Mouse (Mus musculus) hindbrain, embryonic 10.5 days (tissue): Measurements from ENCODE around the gene Casz1. TPM values are rescaled to one million over a fixed set of nuclear protein-coding genes. Genes with fewer than 3 reads are reported as not detected.
A peak's percentile ranks its signal among the peaks of the same experiment; 100 is the strongest.

ENCODE experiments used
- DNase-seq: peaks from one replicate; pipeline ENCODE4 v3.0.0-alpha.2; 2017; ENCODE audit warnings: low spot score
- H3K27ac ChIP-seq: fragments of 300-500 bp; sonication (generic); 2 replicates; pipeline ENCODE4 v1.5.1; 2016; ENCODE audit warnings: mild to moderate bottlenecking, moderate library complexity
- H3K27me3 ChIP-seq: fragments of 300-500 bp; sonication (generic); 2 replicates; pipeline ENCODE4 v1.6.1; 2016; ENCODE audit warnings: mild to moderate bottlenecking; ENCODE audit not compliant: poor library complexity, insufficient read depth, severe bottlenecking
- H3K36me3 ChIP-seq: fragments of 300-500 bp; sonication (generic); 2 replicates; pipeline ENCODE4 v1.6.1; 2016; ENCODE audit warnings: mild to moderate bottlenecking, moderate library complexity
- H3K4me1 ChIP-seq: fragments of 300-500 bp; sonication (generic); replicated peaks from 2 replicates; pipeline ENCODE4 v1.6.1; 2016; ENCODE audit warnings: mild to moderate bottlenecking
- H3K4me3 ChIP-seq: fragments of 300-500 bp; sonication (generic); 2 replicates; pipeline ENCODE4 v1.5.1; 2016; ENCODE audit warnings: mild to moderate bottlenecking, moderate library complexity
- H3K9me3 ChIP-seq: fragments of 300-500 bp; sonication (generic); 2 replicates; pipeline ENCODE4 v1.6.1; 2016; ENCODE audit warnings: mild to moderate bottlenecking, moderate library complexity
- WGBS: fragments of 180-500 bp; shearing (Covaris S2); methylation state at CpG from one replicate; pipeline ENCODE4 v1.1.7; 2016; 5-methylcytosine and 5-hydroxymethylcytosine counted together
- polyA plus RNA-seq: library from polyadenylated mRNA; unstranded; fragments of >200 nt; fragmentation: Nextera tagmentation; extraction: Ambion mirVana; gene quantifications from 2 replicates; pipeline ENCODE4 v1.2.1, GENCODE M21; 2016

Casz1 gene
- polyA plus RNA-seq, 1 experiment from 2014 or later: 14.4 TPM

- H3K4me1 ChIP-seq: peaks cover 79% of the 10 kb centered on the region
- peak overlapping the region; percentile 87 for H3K27ac ChIP-seq
- under 1% methylated on average over 42 of the region's 42 CpGs for WGBS
- no peaks in the 10 kb centered on the region for H3K36me3 ChIP-seq
- H3K9me3 ChIP-seq: no peaks in the 10 kb centered on the region
- H3K4me3 ChIP-seq: peak overlapping the region; percentile 82
- peaks cover 99% of the 10 kb centered on the region for H3K27me3 ChIP-seq
- DNase-seq: peak; percentile 59
Observed at GRCm38 (mm10) chr4:148805161-148805810, 1.1 kb downstream of the Casz1 start.

DNA sequence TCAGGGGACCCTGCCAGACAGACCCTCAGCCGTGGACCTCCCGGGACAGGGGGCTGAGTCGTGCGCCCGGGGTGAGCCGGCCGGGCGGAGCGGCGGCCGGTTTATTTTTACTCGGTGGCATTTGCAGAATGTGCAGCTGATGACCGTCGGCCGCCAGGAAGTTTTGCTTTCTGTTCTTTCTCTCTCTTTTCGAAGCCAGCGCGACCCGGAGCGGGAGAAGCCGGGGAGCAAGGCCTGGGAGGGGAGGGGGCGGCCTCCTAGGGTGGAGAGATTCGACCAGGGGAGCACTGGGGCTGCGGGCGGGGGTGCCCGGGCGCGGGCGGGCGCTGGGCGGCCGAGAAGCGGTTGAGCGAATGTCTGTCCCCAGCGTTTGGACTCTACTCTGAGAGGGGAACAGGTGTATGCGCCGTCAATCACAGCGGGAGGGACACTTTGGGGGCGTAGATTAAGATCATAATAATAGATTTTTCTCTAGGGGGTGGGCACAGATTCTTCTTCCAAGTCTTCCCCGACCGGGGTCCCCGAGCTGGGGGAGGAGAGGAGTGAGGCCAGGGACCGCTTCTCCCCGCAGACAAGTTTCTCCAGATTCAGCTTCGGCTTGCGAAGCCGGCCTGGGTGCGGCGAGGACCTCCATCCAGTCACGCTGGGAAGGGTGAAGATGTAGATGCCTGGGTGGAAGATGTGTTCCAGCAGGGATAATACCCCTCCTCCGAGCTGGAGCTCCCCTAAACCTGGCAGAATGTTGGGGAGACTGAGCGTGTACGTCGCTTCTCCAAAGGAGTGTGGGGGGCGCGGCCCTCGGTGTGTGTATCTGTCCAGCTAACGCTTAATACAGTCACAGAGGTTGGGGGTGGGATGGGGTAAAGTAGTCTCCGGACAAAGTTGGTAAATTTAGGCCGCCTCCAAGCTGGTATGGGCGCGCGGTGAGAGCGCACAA, 1.9 kb downstream of the Casz1 start:
- Histone ChIP-seq H3K36me3 (no peaks in the 10 kb centered on the region), H3K27ac (peak overlapping the region; percentile 87), H3K27me3 (peaks cover 100% of the 10 kb centered on the region), H3K4me1 (peaks cover 87% of the 10 kb centered on the region), H3K4me3 (peak overlapping the region; percentile 82), H3K9me3 (no peaks in the 10 kb centered on the region)
- WGBS: under 1% methylated on average over 64 of the region's 64 CpGs
- DNase-seq: peak; percentile 51

DNA sequence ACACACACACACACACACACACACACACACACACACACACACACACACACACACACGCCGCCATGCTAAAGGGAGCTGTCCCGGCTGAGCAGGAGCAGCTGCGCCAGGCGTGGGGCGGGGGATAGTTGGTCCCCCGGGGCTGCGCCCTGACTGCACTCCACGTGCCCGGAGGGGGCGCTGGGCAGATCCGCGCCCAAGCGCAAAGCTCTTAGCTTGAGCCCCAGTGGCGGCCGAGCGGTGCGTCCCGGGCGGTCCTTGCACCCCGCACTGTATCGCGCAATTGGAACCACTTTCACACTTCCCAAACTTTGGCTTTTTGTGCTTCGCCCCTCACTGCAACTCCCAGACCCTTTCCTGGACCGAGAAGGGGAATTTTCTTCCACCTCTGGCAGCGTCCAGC, 2.6 kb downstream of the Casz1 start:
- Histone ChIP-seq H3K9me3 (no peaks in the 10 kb centered on the region), H3K4me3 (peak overlapping the region; percentile 82), H3K27me3 (peaks cover 100% of the 10 kb centered on the region), H3K36me3 (no peaks in the 10 kb centered on the region), H3K27ac (peak overlapping the region; percentile 87), H3K4me1 (peaks cover 95% of the 10 kb centered on the region)
- WGBS: 1% methylated on average over 22 of the region's 26 CpGs
- peak; percentile 75 for DNase-seq

DNA sequence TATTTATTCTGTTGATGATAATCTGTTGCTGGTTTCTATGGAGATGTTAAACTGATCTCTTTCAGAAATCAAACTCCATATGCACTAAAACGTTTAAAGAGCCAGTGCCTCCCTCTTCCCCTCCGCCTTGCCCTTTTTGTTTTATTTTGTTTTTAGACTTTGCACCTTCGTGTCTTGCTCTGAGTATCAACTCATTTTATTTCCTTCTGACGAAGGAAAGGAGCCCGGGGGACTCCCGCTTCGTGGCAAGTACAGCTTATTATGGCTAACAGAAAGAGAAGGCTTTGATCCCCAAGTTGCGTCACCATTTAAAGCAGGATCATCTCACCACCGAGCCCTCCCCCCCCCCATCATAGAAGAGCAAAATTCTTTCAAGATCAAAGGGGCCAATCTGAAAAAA, 3.2 kb downstream of the Casz1 start:
- DNase-seq: no peak
- Histone ChIP-seq H3K27me3 (peaks cover 100% of the 10 kb centered on the region), H3K9me3 (no peaks in the 10 kb centered on the region), H3K36me3 (no peaks in the 10 kb centered on the region), H3K4me3 (peak overlapping the region; percentile 82), H3K27ac (0 out of 2 replicates have a peak overlapping the region, but pooled peaks have one; percentile 87), H3K4me1 (peaks cover 98% of the 10 kb centered on the region)
- 2% methylated on average over 9 of the region's 9 CpGs for WGBS

- Histone ChIP-seq H3K9me3 (no peaks in the 10 kb centered on the region), H3K4me3 (no peak overlapping the region), H3K36me3 (no peaks in the 10 kb centered on the region), H3K27me3 (peaks cover 100% of the 10 kb centered on the region), H3K4me1 (peaks cover 95% of the 10 kb centered on the region), H3K27ac (no peak overlapping the region)
- no peak for DNase-seq
- 31% methylated on average over 2 of the region's 2 CpGs for WGBS
Observed at GRCm38 (mm10) chr4:148808839-148809238, 4.6 kb downstream of the Casz1 start.

GRCm38 (mm10) chr4:148810706-148811105, 6.5 kb downstream of the Casz1 start:
- WGBS: 52% methylated on average over 9 of the region's 9 CpGs
- H3K27ac ChIP-seq: peak overlapping the region; percentile 70
- H3K4me1 ChIP-seq: peaks cover 96% of the 10 kb centered on the region

DNA sequence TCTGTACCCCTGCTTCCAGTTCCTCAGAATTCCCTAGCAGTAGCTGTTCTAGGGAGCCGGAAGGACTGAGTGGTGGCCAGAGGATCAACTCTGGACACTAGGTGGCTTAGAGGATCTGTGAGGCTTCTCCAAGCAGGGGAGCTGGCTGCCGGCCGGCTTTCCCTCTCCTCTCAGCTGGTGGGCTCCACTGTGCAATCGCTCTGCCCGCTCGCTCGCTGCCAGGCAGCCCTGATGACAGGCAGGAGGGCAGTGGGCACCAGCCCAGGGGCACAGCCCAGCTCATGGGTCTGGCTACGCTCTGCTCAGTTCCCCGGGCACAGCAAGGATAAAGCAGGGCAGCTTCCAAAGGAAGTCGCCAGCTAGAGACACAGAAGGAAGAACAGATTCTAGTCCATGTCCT, 7.7 kb downstream of the Casz1 start:
- Histone ChIP-seq H3K27me3 (peaks cover 99% of the 10 kb centered on the region), H3K36me3 (no peaks in the 10 kb centered on the region), H3K9me3 (no peaks in the 10 kb centered on the region), H3K27ac (peak overlapping the region; percentile 69), H3K4me1 (peaks cover 96% of the 10 kb centered on the region), H3K4me3 (peak overlapping the region; percentile 32)
- 11% methylated on average over 10 of the region's 10 CpGs for WGBS
- peak; percentile 65 for DNase-seq

More at GRCm38 (mm10) chr4:148810706-148811105, 6.5 kb downstream of the Casz1 start:
- peak overlapping the region; percentile 16; the same call in 1 of the 2 replicates for H3K4me3 ChIP-seq
- no peak for DNase-seq
- H3K27me3 ChIP-seq: peaks cover 100% of the 10 kb centered on the region
- no peaks in the 10 kb centered on the region for H3K9me3 ChIP-seq
- H3K36me3 ChIP-seq: no peaks in the 10 kb centered on the region

DNA sequence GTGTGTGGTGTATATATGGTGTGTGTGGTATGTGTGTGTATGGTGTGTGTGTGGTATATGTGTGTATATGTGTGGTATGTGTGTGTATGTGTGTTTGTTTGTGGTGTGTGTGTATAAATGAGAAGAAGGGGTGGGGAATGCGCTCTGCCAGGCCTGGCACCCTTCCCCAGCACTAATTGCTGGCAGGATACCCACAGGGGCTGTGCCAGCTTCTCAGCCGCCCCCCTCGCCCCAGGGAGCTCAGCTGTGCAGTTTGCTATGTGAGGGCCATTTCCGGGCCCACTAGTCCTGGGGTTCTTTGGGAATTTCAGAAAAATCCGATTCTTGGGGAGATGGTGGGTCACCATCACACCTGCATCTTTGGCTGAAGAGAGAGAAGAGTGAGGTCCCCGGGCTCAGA, 9.0 kb downstream of the Casz1 start:
- H3K27ac ChIP-seq: no peak overlapping the region
- no peaks in the 10 kb centered on the region for H3K9me3 ChIP-seq
- peaks cover 93% of the 10 kb centered on the region for H3K4me1 ChIP-seq
- H3K27me3 ChIP-seq: peaks cover 99% of the 10 kb centered on the region
- 85% methylated on average over 6 of the region's 6 CpGs for WGBS
- peaks cover 2% of the 10 kb centered on the region for H3K36me3 ChIP-seq
- DNase-seq: no peak
- no peak overlapping the region for H3K4me3 ChIP-seq

DNA sequence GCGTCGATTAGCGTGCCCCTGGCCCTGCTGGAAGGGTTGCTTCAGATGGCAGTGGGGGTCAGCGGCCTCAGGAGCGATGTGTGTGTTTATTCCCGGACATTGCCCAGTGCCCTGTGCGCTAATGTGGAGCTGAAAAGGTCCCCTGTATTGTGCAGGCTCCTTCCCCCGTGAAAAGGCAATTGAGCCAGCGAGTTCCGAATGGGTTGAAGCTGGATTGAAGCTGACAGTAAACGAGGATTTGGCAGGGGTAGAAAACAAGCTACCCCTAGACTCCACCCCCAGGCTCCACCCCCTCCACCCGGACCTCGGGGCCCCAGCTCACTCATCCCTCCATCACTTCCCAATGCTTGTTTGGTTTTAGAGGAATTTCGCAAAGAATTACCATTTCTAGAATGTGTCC, 12.3 kb downstream of the Casz1 start:
- Histone ChIP-seq H3K27me3 (peaks cover 84% of the 10 kb centered on the region), H3K4me1 (peaks cover 73% of the 10 kb centered on the region), H3K27ac (peak overlapping the region; percentile 36; the same call in 1 of the 2 replicates), H3K9me3 (peaks cover 13% of the 10 kb centered on the region; the same call in 1 of the 2 replicates), H3K4me3 (peak overlapping the region; percentile 28; the same call in 1 of the 2 replicates), H3K36me3 (peaks cover 6% of the 10 kb centered on the region)
- peak; percentile 20 for DNase-seq
- WGBS: 3% methylated on average over 14 of the region's 14 CpGs

- H3K36me3 ChIP-seq: peaks cover 6% of the 10 kb centered on the region
- peaks cover 65% of the 10 kb centered on the region for H3K4me1 ChIP-seq
- no peak overlapping the region for H3K27ac ChIP-seq
- no peak for DNase-seq
- H3K27me3 ChIP-seq: peaks cover 76% of the 10 kb centered on the region
- H3K9me3 ChIP-seq: peaks cover 13% of the 10 kb centered on the region; the same call in 1 of the 2 replicates
- no peak overlapping the region for H3K4me3 ChIP-seq
- 94% methylated on average over 12 of the region's 12 CpGs for WGBS
Observed at GRCm38 (mm10) chr4:148818161-148818560, 13.9 kb downstream of the Casz1 start.

- Histone ChIP-seq H3K27ac (no peak overlapping the region), H3K36me3 (peaks cover 6% of the 10 kb centered on the region), H3K27me3 (peaks cover 62% of the 10 kb centered on the region), H3K4me1 (peaks cover 53% of the 10 kb centered on the region), H3K9me3 (peaks cover 13% of the 10 kb centered on the region; the same call in 1 of the 2 replicates), H3K4me3 (no peak overlapping the region)
- 52% methylated on average over 13 of the region's 13 CpGs for WGBS
- DNase-seq: no peak
Observed at GRCm38 (mm10) chr4:148820171-148820570, 15.9 kb downstream of the Casz1 start.

- 74% methylated on average over 8 of the region's 8 CpGs for WGBS
- peaks cover 51% of the 10 kb centered on the region for H3K4me1 ChIP-seq
- peaks cover 13% of the 10 kb centered on the region; the same call in 1 of the 2 replicates for H3K9me3 ChIP-seq
- peaks cover 56% of the 10 kb centered on the region for H3K27me3 ChIP-seq
- no peak overlapping the region for H3K27ac ChIP-seq
- DNase-seq: no peak
- no peak overlapping the region for H3K4me3 ChIP-seq
- peaks cover 4% of the 10 kb centered on the region for H3K36me3 ChIP-seq
Observed at GRCm38 (mm10) chr4:148823281-148823680, 19.1 kb downstream of the Casz1 start.

- Histone ChIP-seq H3K27ac (no peak overlapping the region), H3K4me1 (peaks cover 52% of the 10 kb centered on the region), H3K4me3 (no peak overlapping the region), H3K9me3 (no peaks in the 10 kb centered on the region), H3K27me3 (peaks cover 46% of the 10 kb centered on the region), H3K36me3 (no peaks in the 10 kb centered on the region)
- WGBS: 58% methylated on average over 7 of the region's 7 CpGs
- no peak for DNase-seq
Observed at GRCm38 (mm10) chr4:148830350-148830749, 26.1 kb downstream of the Casz1 start.
